Mouse (Mus musculus): ENCODE data around the gene Gm11111. TPM values are rescaled to one million over a fixed set of nuclear protein-coding genes. Genes with fewer than 3 reads are reported as not detected.
"Not testable (repeated sequence)": the region's sequence is repeated elsewhere in the genome, so short reads cannot be mapped to it uniquely, and the experiment has no call there.

Gm11111 gene
- total and polyA plus RNA-seq, 3 experiments, result not detected

GRCm38 (mm10) chr5:98575471-98575834, 23.0 kb downstream of the Gm11111 start:
- no peak for TF ChIP-seq SIN3A (IDR thresholded peaks at IDR 0.05; ENCODE audit: low read length)
- TF ChIP-seq USF1 (IDR thresholded peaks at IDR 0.05; ENCODE audit: low read depth, low read length), result no peak
- TF ChIP-seq ZMIZ1 (IDR thresholded peaks at IDR 0.05; ENCODE audit: low read depth, low read length), result no peak
- TF ChIP-seq POLR2A (IDR thresholded peaks at IDR 0.05; ENCODE audit: low read depth, low read length), result no peak
- no peak for TF ChIP-seq CHD1 (IDR thresholded peaks at IDR 0.05; ENCODE audit: low read depth, low read length)
- TF ChIP-seq UBTF (IDR thresholded peaks at IDR 0.05; ENCODE audit: low read depth, low read length), result no peak
- TF ChIP-seq USF2 (conservative IDR thresholded peaks at IDR 0.05; ENCODE audit: low read depth, low read length), result no peak
- TF ChIP-seq EP300 (IDR thresholded peaks at IDR 0.05; ENCODE audit: low read length), result no peak
- TF ChIP-seq ELF1 (IDR thresholded peaks at IDR 0.05; ENCODE audit: low read depth, low read length), result no peak
- Histone ChIP-seq H3K27me3 (replicated peaks) (no peaks in the 10 kb centered on the region), H3K9ac (ENCODE audit: insufficient read depth, low read depth) (no peak overlapping the region), H3K4me1 (ENCODE audit: control insufficient read depth in 1 of 2, insufficient read depth in 2 of 2) (peaks cover 4 to 39% of the 10 kb centered on the region in 2 experiments; a peak in 3 of 4 replicates), H3K9me3 (replicated peaks; ENCODE audit: low read length) (no peaks in the 10 kb centered on the region), H3K4me2 (ENCODE audit: insufficient read depth, low read depth, poor library complexity, severe bottlenecking) (no peak overlapping the region), H3K36me3 (replicated peaks in 1 of 2; ENCODE audit: control insufficient read depth in 1 of 2, insufficient read depth in 1 of 2, low read length in 1 of 2) (no peaks in the 10 kb centered on the region), H3K27ac (ENCODE audit: insufficient read depth, low read depth) (no peak overlapping the region), H3K4me3 (replicated peaks in 1 of 3; ENCODE audit: low read depth in 2 of 3, low read length in 2 of 3, poor library complexity in 1 of 3) (no peak overlapping the region), H3K79me2 (replicated peaks; ENCODE audit: control insufficient read depth, extremely low read depth, insufficient read depth, poor library complexity, severe bottlenecking) (no peaks in the 10 kb centered on the region)
- DNase-seq (ENCODE audit: extremely low read depth), result no peak
- in situ Hi-C loops (cut with MboI; ENCODE audit: low pct_ligation_motif_present, low pct_unique_long_range_greater_than_20kb, low sequenced_read_pairs) (no loop called here), dilution Hi-C loops (cut with MboI; ENCODE audit: extremely low pct_ligation_motif_present, extremely low pct_unique_long_range_greater_than_20kb, low sequenced_read_pairs) (no loop called here)

DNA sequence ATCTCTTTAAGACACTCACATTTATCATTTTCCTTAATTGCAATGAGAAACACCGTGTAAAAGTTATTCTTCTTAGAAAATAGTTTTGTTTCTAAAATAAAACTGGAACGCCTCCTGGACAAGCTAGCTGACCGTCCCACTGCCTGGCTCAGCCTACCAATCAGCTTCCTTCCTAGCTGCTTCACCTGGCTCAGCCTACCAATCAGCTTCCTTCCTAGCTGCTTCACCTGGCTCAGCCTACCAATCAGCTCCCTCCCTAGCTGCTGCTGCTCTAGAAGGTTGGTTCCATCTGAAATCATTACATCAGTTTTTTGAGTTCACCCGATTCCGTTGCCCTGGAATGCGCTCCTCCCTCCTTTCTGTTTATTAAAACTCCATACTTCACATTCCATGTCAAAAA, 24.0 kb downstream of the Gm11111 start:
- H3K9ac ChIP-seq (ENCODE audit: insufficient read depth, low read depth); H3K4me3 ChIP-seq (replicated peaks in 1 of 3; ENCODE audit: low read depth in 2 of 3, low read length in 2 of 3, poor library complexity in 1 of 3); H3K36me3 ChIP-seq (replicated peaks in 1 of 2; ENCODE audit: control insufficient read depth in 1 of 2, insufficient read depth in 1 of 2, low read length in 1 of 2); DNase-seq (ENCODE audit: extremely low read depth); H3K27ac ChIP-seq (ENCODE audit: insufficient read depth, low read depth); H3K27me3 ChIP-seq (replicated peaks); H3K4me2 ChIP-seq (ENCODE audit: insufficient read depth, low read depth, poor library complexity, severe bottlenecking); in situ Hi-C loops (cut with MboI; ENCODE audit: low pct_ligation_motif_present, low pct_unique_long_range_greater_than_20kb, low sequenced_read_pairs); H3K79me2 ChIP-seq (replicated peaks; ENCODE audit: control insufficient read depth, extremely low read depth, insufficient read depth, poor library complexity, severe bottlenecking); H3K9me3 ChIP-seq (replicated peaks; ENCODE audit: low read length); dilution Hi-C loops (cut with MboI; ENCODE audit: extremely low pct_ligation_motif_present, extremely low pct_unique_long_range_greater_than_20kb, low sequenced_read_pairs): not testable (repeated sequence)
- H3K4me1 ChIP-seq (ENCODE audit: control insufficient read depth in 1 of 2, insufficient read depth in 2 of 2), result peaks cover 4 to 46% of the 10 kb centered on the region in 2 experiments; a peak in 3 of 4 replicates

GRCm38 (mm10) chr5:98578398-98578797, 25.9 kb downstream of the Gm11111 start:
- DNase-seq (ENCODE audit: extremely low read depth), result no peak
- Histone ChIP-seq H3K27ac (ENCODE audit: insufficient read depth, low read depth) (no peak overlapping the region), H3K36me3 (replicated peaks in 1 of 2; ENCODE audit: control insufficient read depth in 1 of 2, insufficient read depth in 1 of 2, low read length in 1 of 2) (no peaks in the 10 kb centered on the region), H3K9ac (ENCODE audit: insufficient read depth, low read depth) (no peak overlapping the region), H3K9me3 (replicated peaks; ENCODE audit: low read length) (no peaks in the 10 kb centered on the region), H3K27me3 (replicated peaks) (no peaks in the 10 kb centered on the region), H3K79me2 (replicated peaks; ENCODE audit: control insufficient read depth, extremely low read depth, insufficient read depth, poor library complexity, severe bottlenecking) (no peaks in the 10 kb centered on the region), H3K4me3 (replicated peaks in 1 of 3; ENCODE audit: low read depth in 2 of 3, low read length in 2 of 3, poor library complexity in 1 of 3) (no peak overlapping the region), H3K4me2 (ENCODE audit: insufficient read depth, low read depth, poor library complexity, severe bottlenecking) (no peak overlapping the region), H3K4me1 (ENCODE audit: control insufficient read depth in 1 of 2, insufficient read depth in 2 of 2) (peaks cover 5 to 60% of the 10 kb centered on the region in 2 experiments; a peak in 3 of 4 replicates)
- dilution Hi-C loops (cut with MboI; ENCODE audit: extremely low pct_ligation_motif_present, extremely low pct_unique_long_range_greater_than_20kb, low sequenced_read_pairs), result no loop called here
- in situ Hi-C loops (cut with MboI; ENCODE audit: low pct_ligation_motif_present, low pct_unique_long_range_greater_than_20kb, low sequenced_read_pairs), result no loop called here
- TF ChIP-seq EP300 (IDR thresholded peaks at IDR 0.05; ENCODE audit: low read length) (peak; percentile 62), IRF4 (IDR thresholded peaks at IDR 0.05; ENCODE audit: low read depth, low read length) (0 out of 2 replicates have a peak, but pooled peaks have one; percentile 31), MXI1 (IDR thresholded peaks at IDR 0.05; ENCODE audit: low read depth, low read length) (no peak)
